Mouse (Mus musculus) E14TG2a.4 (cell line): Measurements from ENCODE around the gene Galnt16.

Experiments used
- H3K27me3 ChIP-seq: 2 replicates; pipeline ENCODE4 v1.6.1; 2014; ENCODE audit warnings: low read length, control low read depth; ENCODE audit not compliant: insufficient read depth
- H3K36me3 ChIP-seq: 2 replicates; pipeline ENCODE4 v1.6.1; 2014; ENCODE audit warnings: low read length, control low read depth; ENCODE audit not compliant: insufficient read depth
- H3K4me1 ChIP-seq: replicated peaks from 2 replicates; pipeline ENCODE4 v1.6.1; 2014; ENCODE audit warnings: low read depth, low read length, control low read depth
- H3K4me3 ChIP-seq: replicated peaks from 2 replicates; pipeline ENCODE4 v1.5.1; 2014; ENCODE audit warnings: mild to moderate bottlenecking, low read length
- H3K9me3 ChIP-seq: 2 replicates; pipeline ENCODE4 v1.6.1; 2014; ENCODE audit warnings: low read length, control low read depth
- CTCF ChIP-seq: conservative IDR thresholded peaks from 2 replicates; pipeline ENCODE4 v1.5.1; 2014; ENCODE audit warnings: low read length
- NANOG ChIP-seq: IDR thresholded peaks from 2 replicates; pipeline ENCODE4 v1.6.1; 2014; ENCODE audit warnings: borderline replicate concordance, low read length, mixed read lengths
- POU5F1 ChIP-seq: IDR thresholded peaks from 2 replicates; pipeline ENCODE4 v1.6.1; 2014; ENCODE audit warnings: low read length, borderline replicate concordance

Gene Galnt16

GRCm38 (mm10) chr12:80525513-80525912 lies 7.4 kb downstream of the Galnt16 start:
- H3K36me3 ChIP-seq: no peaks in the 10 kb centered on the region
- peaks cover 33% of the 10 kb centered on the region for H3K4me1 ChIP-seq
- TF ChIP-seq POU5F1 (no peak), NANOG (peak; percentile 60), CTCF (no peak)
- peaks cover 77% of the 10 kb centered on the region for H3K27me3 ChIP-seq
- peak overlapping the region; percentile 20; the same call in 1 of the 2 replicates for H3K4me3 ChIP-seq
- no peaks in the 10 kb centered on the region for H3K9me3 ChIP-seq

- no peaks in the 10 kb centered on the region for H3K36me3 ChIP-seq
- peaks cover 76% of the 10 kb centered on the region for H3K27me3 ChIP-seq
- peaks cover 33% of the 10 kb centered on the region for H3K4me1 ChIP-seq
- no peak overlapping the region for H3K4me3 ChIP-seq
- no peak for TF ChIP-seq POU5F1
- TF ChIP-seq CTCF: no peak
- TF ChIP-seq NANOG: no peak
- no peaks in the 10 kb centered on the region for H3K9me3 ChIP-seq
These were observed 8.4 kb downstream of the Galnt16 start for GRCm38 (mm10) chr12:80526511-80526910.

- H3K36me3 ChIP-seq: no peaks in the 10 kb centered on the region
- H3K27me3 ChIP-seq: peaks cover 76% of the 10 kb centered on the region
- peaks cover 33% of the 10 kb centered on the region for H3K4me1 ChIP-seq
- no peaks in the 10 kb centered on the region for H3K9me3 ChIP-seq
- TF ChIP-seq CTCF: no peak
- no peak for TF ChIP-seq NANOG
- TF ChIP-seq POU5F1: no peak
- H3K4me3 ChIP-seq: no peak overlapping the region
These were observed 9.8 kb downstream of the Galnt16 start for GRCm38 (mm10) chr12:80527727-80528389.

- TF ChIP-seq POU5F1 (no peak), CTCF (no peak), NANOG (no peak)
- peaks cover 16% of the 10 kb centered on the region for H3K4me1 ChIP-seq
- no peak overlapping the region for H3K4me3 ChIP-seq
- peaks cover 10% of the 10 kb centered on the region; the same call in 1 of the 2 replicates for H3K9me3 ChIP-seq
- peaks cover 81% of the 10 kb centered on the region for H3K27me3 ChIP-seq
- no peaks in the 10 kb centered on the region for H3K36me3 ChIP-seq
These were observed 12.0 kb downstream of the Galnt16 start for GRCm38 (mm10) chr12:80530052-80530451.

GRCm38 (mm10) chr12:80530630-80531029 lies 12.6 kb downstream of the Galnt16 start:
- Histone ChIP-seq H3K4me1 (peaks cover 10% of the 10 kb centered on the region), H3K27me3 (peaks cover 87% of the 10 kb centered on the region), H3K4me3 (no peak overlapping the region), H3K36me3 (no peaks in the 10 kb centered on the region), H3K9me3 (peaks cover 10% of the 10 kb centered on the region; the same call in 1 of the 2 replicates)
- TF ChIP-seq NANOG (no peak), CTCF (no peak)

GRCm38 (mm10) chr12:80531585-80531984 lies 13.5 kb downstream of the Galnt16 start:
- Histone ChIP-seq H3K9me3 (peaks cover 10% of the 10 kb centered on the region; the same call in 1 of the 2 replicates), H3K4me1 (peaks cover under 1% of the 10 kb centered on the region), H3K4me3 (no peak overlapping the region), H3K27me3 (peaks cover 91% of the 10 kb centered on the region), H3K36me3 (no peaks in the 10 kb centered on the region)
- no peak for TF ChIP-seq POU5F1

- TF ChIP-seq POU5F1 (no peak), CTCF (no peak), NANOG (no peak)
- Histone ChIP-seq H3K27me3 (peaks cover 88% of the 10 kb centered on the region), H3K36me3 (no peaks in the 10 kb centered on the region), H3K4me3 (no peak overlapping the region), H3K9me3 (peaks cover 10% of the 10 kb centered on the region; the same call in 1 of the 2 replicates), H3K4me1 (0 out of 2 replicates have a peak, but pooled peaks cover 4% of the 10 kb centered on the region)
These were observed 15.8 kb downstream of the Galnt16 start for GRCm38 (mm10) chr12:80533876-80534275.

- no peaks in the 10 kb centered on the region for H3K36me3 ChIP-seq
- no peak for TF ChIP-seq NANOG
- TF ChIP-seq CTCF: no peak
- no peak for TF ChIP-seq POU5F1
- H3K4me1 ChIP-seq: 0 out of 2 replicates have a peak, but pooled peaks cover 4% of the 10 kb centered on the region
- peaks cover 10% of the 10 kb centered on the region; the same call in 1 of the 2 replicates for H3K9me3 ChIP-seq
- peaks cover 60% of the 10 kb centered on the region for H3K27me3 ChIP-seq
- H3K4me3 ChIP-seq: no peak overlapping the region
These were observed 19.2 kb downstream of the Galnt16 start for GRCm38 (mm10) chr12:80537313-80537712.

GRCm38 (mm10) chr12:80538311-80538710 lies 20.2 kb downstream of the Galnt16 start:
- H3K27me3 ChIP-seq: peaks cover 51% of the 10 kb centered on the region
- 0 out of 2 replicates have a peak, but pooled peaks cover 4% of the 10 kb centered on the region for H3K4me1 ChIP-seq
- H3K9me3 ChIP-seq: peaks cover 10% of the 10 kb centered on the region; the same call in 1 of the 2 replicates
- H3K36me3 ChIP-seq: no peaks in the 10 kb centered on the region
- H3K4me3 ChIP-seq: no peak overlapping the region
- TF ChIP-seq POU5F1 (no peak), CTCF (0 out of 2 replicates have a peak, but pooled peaks have one; percentile 0)
